Mouse (Mus musculus) right cerebral cortex, postnatal 10 days (tissue): ENCODE measurements at regions not wholly inside any gene's neighbourhood (a gene's known extent, or its start where the extent isn't known, plus 50 kb on each side); places are given as distances from the start of the nearest gene placed in this dataset.

Experiments
- DNase-seq, 2 experiments: peaks; one replicate each; pipeline ENCODE4 v3.0.0; 2021; ENCODE audit warnings: low spot score in 2 of 2

DNA sequence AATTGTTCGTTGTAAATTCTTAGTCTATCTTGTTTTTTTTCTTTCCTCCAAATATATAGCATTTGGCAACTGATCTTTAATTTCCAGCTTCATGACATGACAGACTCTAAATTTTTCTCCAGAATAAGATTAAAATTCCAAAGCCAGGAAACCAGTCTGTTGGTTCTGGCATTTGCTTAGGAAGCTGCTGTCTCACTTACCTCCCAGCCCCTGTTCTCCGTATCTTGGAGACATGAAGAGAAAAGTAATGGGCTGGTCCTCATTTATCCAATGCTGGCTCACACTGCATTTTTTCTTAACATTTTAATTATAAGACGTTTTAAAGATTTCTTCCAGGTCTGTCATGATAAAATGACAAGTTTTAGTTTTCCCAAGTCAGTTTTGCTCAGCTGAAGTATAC is 226.3 kb downstream of the Pih1d3 start:
- no peak for DNase-seq

DNA sequence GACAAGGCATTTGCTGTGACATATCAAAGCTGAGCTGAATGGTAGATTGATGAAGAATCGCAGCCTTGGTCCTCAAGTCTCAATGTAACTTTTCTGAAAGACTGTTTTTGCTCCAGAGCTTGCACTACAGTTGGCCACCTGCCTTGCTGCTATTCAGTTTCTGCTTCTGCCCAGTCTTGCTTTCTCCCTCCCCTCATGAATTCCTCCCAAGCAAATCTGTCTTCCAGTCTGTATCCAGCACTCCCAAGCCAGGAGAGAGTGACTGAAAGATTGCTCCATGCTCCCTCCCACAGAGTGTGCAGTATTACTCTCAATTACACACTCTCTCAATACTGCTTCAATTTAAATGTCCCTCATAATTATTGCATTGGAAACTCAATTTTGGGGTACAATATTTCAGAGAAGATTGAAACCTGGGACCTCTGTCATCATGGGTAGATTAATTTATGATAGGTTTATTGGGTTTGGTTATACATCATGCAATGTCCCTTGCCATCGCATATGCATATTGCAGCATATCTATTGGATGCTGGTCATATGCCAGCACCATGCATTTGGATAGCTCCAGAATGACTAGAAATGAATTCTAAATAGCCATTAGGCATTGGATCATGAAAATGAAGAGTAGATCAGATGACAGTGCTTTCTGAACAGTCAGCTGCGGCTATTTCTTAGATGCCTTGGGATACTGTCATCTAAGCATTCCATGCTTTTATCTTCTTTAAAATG is 231.3 kb downstream of the Pih1d3 start:
- peak; percentile 59 for DNase-seq

DNA sequence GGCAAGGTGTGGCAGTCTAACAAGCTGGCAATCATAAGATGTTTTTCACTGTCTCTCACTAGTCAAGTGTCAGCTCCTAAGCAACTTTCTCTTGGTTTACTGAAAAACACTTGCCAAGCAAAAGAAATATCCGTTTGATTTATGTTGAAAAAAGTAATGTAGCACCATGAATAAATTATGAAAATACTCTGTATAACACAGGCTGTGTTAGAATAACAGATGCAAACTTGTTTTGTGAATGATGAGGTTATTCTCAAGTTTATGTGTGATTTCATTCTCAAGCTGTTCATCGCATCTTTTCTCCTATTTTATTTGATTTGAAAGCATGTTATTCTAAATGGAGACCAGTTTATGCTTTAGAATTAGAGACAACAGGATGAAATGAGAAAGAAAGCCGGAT is 239.7 kb downstream of the Pih1d3 start:
- DNase-seq, result no peak
